Mouse (Mus musculus): ENCODE data around the gene Misp. TPM values are rescaled to one million over a fixed set of nuclear protein-coding genes. Genes with fewer than 3 reads are reported as not detected.

Gene Misp
- polyA plus RNA-seq, 1 experiment from 2014 or later: 141 TPM

- no peaks in the 10 kb centered on the region for H3K27me3 ChIP-seq (replicated peaks)
- H3K36me3 ChIP-seq: no peaks in the 10 kb centered on the region
- peak overlapping the region; percentile 19; the same call in 1 of the 2 replicates for H3K9ac ChIP-seq
- H3K4me3 ChIP-seq (replicated peaks): peak overlapping the region; percentile 9; the same call in 1 of the 2 replicates
- H3K4me2 ChIP-seq (replicated peaks): peak overlapping the region; percentile 76
- peaks cover 39% of the 10 kb centered on the region for H3K4me1 ChIP-seq (replicated peaks)
- peak overlapping the region; percentile 98 for H3K27ac ChIP-seq
- ATAC-seq: no peak
- H3K9me3 ChIP-seq: no peaks in the 10 kb centered on the region
- 44% methylated on average over 3 of the region's 3 CpGs for WGBS
Measured at GRCm38 (mm10) chr10:79851653-79852052, 30.9 kb downstream of the Misp start.

GRCm38 (mm10) chr10:79852107-79852789, 31.5 kb downstream of the Misp start:
- Histone ChIP-seq H3K4me2 (replicated peaks) (peak overlapping the region; percentile 76), H3K4me1 (replicated peaks) (peaks cover 45% of the 10 kb centered on the region), H3K9me3 (no peaks in the 10 kb centered on the region), H3K27ac (peak overlapping the region; percentile 98), H3K4me3 (replicated peaks) (peak overlapping the region; percentile 41; the same call in 1 of the 2 replicates), H3K9ac (peak overlapping the region; percentile 62), H3K27me3 (replicated peaks) (no peaks in the 10 kb centered on the region), H3K36me3 (no peaks in the 10 kb centered on the region)
- WGBS: 22% methylated on average over 9 of the region's 9 CpGs
- ATAC-seq: no peak

GRCm38 (mm10) chr10:79852827-79853226, 32.0 kb downstream of the Misp start:
- 20% methylated on average over 8 of the region's 8 CpGs for WGBS
- no peaks in the 10 kb centered on the region for H3K9me3 ChIP-seq
- H3K4me3 ChIP-seq (replicated peaks): peak overlapping the region; percentile 41
- H3K9ac ChIP-seq: peak overlapping the region; percentile 62
- H3K4me1 ChIP-seq (replicated peaks): peaks cover 51% of the 10 kb centered on the region
- no peak for ATAC-seq
- peak overlapping the region; percentile 76 for H3K4me2 ChIP-seq (replicated peaks)
- no peaks in the 10 kb centered on the region for H3K27me3 ChIP-seq (replicated peaks)
- H3K27ac ChIP-seq: peak overlapping the region; percentile 98
- H3K36me3 ChIP-seq: no peaks in the 10 kb centered on the region

DNA sequence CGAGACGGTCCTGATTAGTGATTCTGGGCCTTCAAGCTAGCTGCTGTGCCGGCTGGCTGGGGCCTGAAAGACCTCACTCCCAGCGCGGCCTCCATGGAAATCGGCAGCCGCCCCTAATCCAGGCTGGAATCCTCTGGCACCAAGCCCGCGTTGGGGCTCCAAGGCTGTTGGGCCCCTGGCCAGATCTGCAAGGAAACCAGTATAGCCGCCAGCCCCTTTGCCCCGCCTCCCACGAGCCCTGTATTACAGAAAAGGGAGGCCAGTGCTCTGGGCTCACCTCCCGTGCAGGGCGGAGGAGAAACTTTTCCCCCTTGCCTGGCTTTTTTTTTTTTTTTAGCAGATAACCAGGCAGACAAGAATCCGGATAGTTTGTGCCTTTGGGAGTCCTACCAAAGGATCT, 32.6 kb downstream of the Misp start:
- H3K4me2 ChIP-seq (replicated peaks): peak overlapping the region; percentile 76
- H3K4me3 ChIP-seq (replicated peaks): peak overlapping the region; percentile 41
- H3K4me1 ChIP-seq (replicated peaks): peaks cover 56% of the 10 kb centered on the region
- no peaks in the 10 kb centered on the region for H3K36me3 ChIP-seq
- peak overlapping the region; percentile 98 for H3K27ac ChIP-seq
- 0% methylated on average over 15 of the region's 15 CpGs for WGBS
- H3K9ac ChIP-seq: peak overlapping the region; percentile 62
- no peaks in the 10 kb centered on the region for H3K9me3 ChIP-seq
- ATAC-seq: peak; percentile 60
- H3K27me3 ChIP-seq (replicated peaks): no peaks in the 10 kb centered on the region

GRCm38 (mm10) chr10:79853860-79854795, 33.3 kb downstream of the Misp start, which contains the start of gene Ptbp1:
Ptbp1 (plus strand) TSS chr10:79854427.
- Histone ChIP-seq H3K36me3 (peaks cover 5% of the 10 kb centered on the region), H3K9ac (peak within 1 kb of the TSS; percentile 100), H3K4me2 (replicated peaks) (peak within 1 kb of the TSS; percentile 79), H3K9me3 (no peaks in the 10 kb centered on the region), H3K27ac (peak within 1 kb of the TSS; percentile 100), H3K4me3 (replicated peaks) (peak within 1 kb of the TSS; percentile 97), H3K27me3 (replicated peaks) (no peaks in the 10 kb centered on the region), H3K4me1 (replicated peaks) (peaks cover 62% of the 10 kb centered on the region)
- WGBS: under 1% methylated on average over 75 of the region's 75 CpGs
- peak; percentile 89 for ATAC-seq

DNA sequence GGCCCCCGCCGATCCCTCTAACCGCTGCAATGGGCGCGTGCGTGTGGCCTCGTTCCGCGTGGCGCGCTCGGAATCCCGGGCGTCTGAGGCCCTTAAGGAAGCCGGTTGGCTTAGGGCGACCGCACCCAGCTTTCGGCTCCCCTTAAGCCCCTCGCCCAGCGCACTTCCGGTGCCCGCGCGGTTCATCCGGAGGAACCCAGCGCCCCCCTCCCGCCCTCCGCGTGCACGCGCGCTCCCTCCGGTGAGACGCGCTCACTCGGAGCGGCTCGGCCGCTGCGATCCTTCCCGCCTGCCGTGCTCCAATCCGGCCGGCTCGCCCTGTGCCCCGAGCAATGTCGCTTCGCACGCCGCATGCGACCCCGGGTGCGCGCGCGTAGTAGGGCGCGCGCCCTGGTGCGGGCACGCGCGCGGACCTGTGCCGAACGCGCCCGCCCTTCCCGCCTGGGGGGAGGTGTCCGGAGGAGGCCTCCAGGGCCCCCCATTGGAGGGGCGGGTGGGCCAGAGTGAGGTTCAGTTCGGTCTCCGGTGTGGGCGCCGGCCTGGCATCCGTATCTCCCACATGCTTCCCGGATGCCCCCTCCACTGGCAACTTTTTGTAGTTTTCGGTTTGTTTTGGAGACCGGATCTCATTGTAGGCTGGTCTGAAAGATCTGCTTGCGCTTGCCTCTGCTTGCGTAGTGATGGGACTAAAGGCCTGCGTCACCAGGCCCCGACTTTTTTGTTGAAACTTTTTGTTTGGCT, 34.2 kb downstream of the Misp start:
- H3K4me3 ChIP-seq (replicated peaks): peak overlapping the region; percentile 97
- ATAC-seq: peak; percentile 15
- peak overlapping the region; percentile 100 for H3K9ac ChIP-seq
- under 1% methylated on average over 82 of the region's 83 CpGs for WGBS
- peaks cover 14% of the 10 kb centered on the region for H3K36me3 ChIP-seq
- no peaks in the 10 kb centered on the region for H3K9me3 ChIP-seq
- H3K4me2 ChIP-seq (replicated peaks): peak overlapping the region; percentile 79
- H3K27me3 ChIP-seq (replicated peaks): no peaks in the 10 kb centered on the region
- H3K4me1 ChIP-seq (replicated peaks): peaks cover 68% of the 10 kb centered on the region
- peak overlapping the region; percentile 100 for H3K27ac ChIP-seq

DNA sequence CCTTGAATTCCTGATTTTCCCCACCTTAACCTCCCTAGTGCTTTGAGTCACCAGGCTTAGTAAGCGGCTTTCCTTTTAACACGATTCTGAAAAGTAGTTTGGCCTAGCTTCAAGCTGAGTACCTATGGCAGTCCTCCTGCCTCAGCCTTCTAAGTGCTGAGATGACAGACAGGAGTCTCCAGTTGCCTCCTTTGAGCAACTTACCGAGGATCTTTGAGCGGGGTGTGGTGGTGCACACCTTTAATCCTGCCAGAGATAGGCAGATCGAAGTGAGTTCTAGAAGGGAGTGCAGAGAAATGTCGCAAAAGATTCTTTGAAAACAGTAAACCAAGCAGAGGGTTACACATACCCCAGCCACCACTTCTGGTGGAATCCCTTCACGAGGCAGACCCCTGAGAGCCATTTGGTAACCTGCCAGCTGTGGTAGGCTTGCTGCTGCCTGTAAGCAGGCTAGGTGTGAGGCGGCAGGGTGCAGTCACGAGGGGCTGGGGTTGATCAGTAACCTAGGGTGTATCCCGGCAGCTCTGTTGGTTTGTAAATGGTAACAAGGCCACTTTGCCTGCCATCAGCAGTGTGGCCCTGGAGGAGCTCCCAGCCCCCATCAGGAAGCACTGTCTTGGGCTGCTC, 34.9 kb downstream of the Misp start:
- under 1% methylated on average over 10 of the region's 10 CpGs for WGBS
- Histone ChIP-seq H3K27ac (peak overlapping the region; percentile 100), H3K4me3 (replicated peaks) (peak overlapping the region; percentile 97), H3K4me2 (replicated peaks) (peak overlapping the region; percentile 79), H3K27me3 (replicated peaks) (no peaks in the 10 kb centered on the region), H3K9ac (peak overlapping the region; percentile 100), H3K9me3 (no peaks in the 10 kb centered on the region), H3K36me3 (peaks cover 21% of the 10 kb centered on the region), H3K4me1 (replicated peaks) (peaks cover 67% of the 10 kb centered on the region)
- peak; percentile 25 for ATAC-seq

- WGBS: 20% methylated on average over 6 of the region's 6 CpGs
Measured at GRCm38 (mm10) chr10:79856280-79856679, 35.5 kb downstream of the Misp start.

DNA sequence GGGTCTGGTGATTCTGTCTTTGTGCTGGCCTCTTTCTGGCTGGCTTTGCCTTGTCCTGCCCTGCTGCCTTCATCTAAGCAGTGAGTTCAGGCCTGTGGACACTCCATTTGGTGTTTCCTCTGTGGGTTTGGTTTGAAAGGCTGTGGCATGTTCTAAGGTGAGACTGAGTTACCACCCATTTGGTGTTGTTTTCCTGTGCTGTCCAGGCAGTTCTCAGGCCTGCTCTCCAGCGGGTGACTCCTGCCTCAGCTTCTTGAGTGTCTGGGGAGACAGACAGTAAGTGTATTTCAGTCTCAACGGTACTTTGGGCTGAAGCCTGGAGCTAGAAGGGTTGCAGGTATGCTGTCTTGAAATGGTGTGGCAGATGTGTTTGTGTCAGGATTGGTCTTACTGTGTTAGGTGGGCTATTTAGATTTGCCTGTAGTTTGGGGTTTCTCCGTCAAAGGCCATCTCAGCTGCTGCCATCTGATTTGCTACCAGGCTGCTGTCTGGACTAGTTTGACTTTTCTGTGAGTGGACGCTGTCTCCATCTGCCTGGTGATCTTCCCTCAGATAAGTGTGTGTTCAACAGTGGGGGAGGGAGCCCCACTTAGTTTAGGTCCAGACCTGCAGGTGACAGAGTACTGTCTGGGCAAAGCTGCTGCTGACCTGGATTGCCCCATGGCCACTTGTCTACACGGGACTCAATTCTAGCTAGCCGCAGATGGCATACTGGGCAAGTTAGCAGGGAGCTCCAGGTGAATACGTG, 36.1 kb downstream of the Misp start:
- WGBS: 22% methylated on average over 7 of the region's 7 CpGs
- peaks cover 33% of the 10 kb centered on the region for H3K36me3 ChIP-seq
- no peaks in the 10 kb centered on the region for H3K27me3 ChIP-seq (replicated peaks)
- H3K4me1 ChIP-seq (replicated peaks): peaks cover 62% of the 10 kb centered on the region
- peak overlapping the region; percentile 100 for H3K27ac ChIP-seq
- H3K9ac ChIP-seq: peak overlapping the region; percentile 100
- H3K4me3 ChIP-seq (replicated peaks): peak overlapping the region; percentile 97
- peak overlapping the region; percentile 79 for H3K4me2 ChIP-seq (replicated peaks)
- no peaks in the 10 kb centered on the region for H3K9me3 ChIP-seq
- ATAC-seq: no peak

More at GRCm38 (mm10) chr10:79856280-79856679, 35.5 kb downstream of the Misp start:
- Histone ChIP-seq H3K4me3 (replicated peaks) (peak overlapping the region; percentile 97), H3K9ac (peak overlapping the region; percentile 100), H3K9me3 (no peaks in the 10 kb centered on the region), H3K4me1 (replicated peaks) (peaks cover 66% of the 10 kb centered on the region), H3K4me2 (replicated peaks) (peak overlapping the region; percentile 79), H3K27me3 (replicated peaks) (no peaks in the 10 kb centered on the region), H3K27ac (peak overlapping the region; percentile 100), H3K36me3 (peaks cover 27% of the 10 kb centered on the region)
- ATAC-seq: no peak

DNA sequence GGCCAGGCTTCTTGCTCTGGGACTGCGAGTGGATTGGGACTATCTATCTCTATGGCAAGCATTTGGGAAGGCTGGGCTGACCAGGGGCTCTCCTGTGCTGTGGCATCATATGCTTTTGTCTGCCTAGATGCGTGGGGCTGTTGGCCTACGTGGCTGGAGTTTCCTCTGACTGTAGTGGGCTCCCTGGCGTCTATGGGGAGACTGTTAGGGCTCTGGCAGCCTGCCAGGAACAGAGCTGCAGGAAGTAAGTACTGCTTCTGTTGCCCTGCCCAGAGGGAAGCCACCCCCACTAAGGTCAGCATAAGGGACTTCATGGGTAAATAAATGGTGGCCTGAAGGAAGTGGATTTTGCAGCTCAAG, 36.6 kb downstream of the Misp start:
- Histone ChIP-seq H3K4me1 (replicated peaks) (peaks cover 61% of the 10 kb centered on the region), H3K36me3 (peaks cover 38% of the 10 kb centered on the region)
- 6% methylated on average over 4 of the region's 4 CpGs for WGBS

GRCm38 (mm10) chr10:79857894-79858293, 37.1 kb downstream of the Misp start:
- peak overlapping the region; percentile 100 for H3K9ac ChIP-seq
- whole genome bisulfite sequencing: 45% methylated on average over 2 of the region's 2 CpGs
- H3K4me1 ChIP-seq (replicated peaks): peaks cover 60% of the 10 kb centered on the region

More for the DNA sequence above, 36.6 kb downstream of the Misp start:
- no peak for ATAC-seq
- Histone ChIP-seq H3K9ac (peak overlapping the region; percentile 100), H3K4me3 (replicated peaks) (peak overlapping the region; percentile 97), H3K27me3 (replicated peaks) (no peaks in the 10 kb centered on the region), H3K4me2 (replicated peaks) (peak overlapping the region; percentile 79), H3K27ac (peak overlapping the region; percentile 100), H3K9me3 (no peaks in the 10 kb centered on the region)

More at GRCm38 (mm10) chr10:79857894-79858293, 37.1 kb downstream of the Misp start:
- Histone ChIP-seq H3K27ac (peak overlapping the region; percentile 100), H3K36me3 (peaks cover 43% of the 10 kb centered on the region), H3K4me2 (replicated peaks) (peak overlapping the region; percentile 79), H3K4me3 (replicated peaks) (peak overlapping the region; percentile 97), H3K9me3 (no peaks in the 10 kb centered on the region), H3K27me3 (replicated peaks) (no peaks in the 10 kb centered on the region)
- ATAC-seq: no peak
